Mouse (Mus musculus) embryo, embryonic 11.5 days (tissue): ENCODE results near the gene Isl1.

Experiments used
- DNase-seq: peaks from one replicate; pipeline ENCODE4 v3.0.0-alpha.2; 2012; ENCODE audit warnings: low read depth, low spot score

The Isl1 gene

GRCm38 (mm10) chr13:116294734-116295133, 14.8 kb downstream of the Isl1 start:
- no peak for DNase-seq

- DNase-seq: no peak
These were observed 15.4 kb downstream of the Isl1 start for GRCm38 (mm10) chr13:116294151-116294461.

GRCm38 (mm10) chr13:116293301-116294150, 16.0 kb downstream of the Isl1 start:
- no peak for DNase-seq

GRCm38 (mm10) chr13:116289655-116290054, 19.8 kb downstream of the Isl1 start:
- DNase-seq: no peak

GRCm38 (mm10) chr13:116279207-116279772, 30.2 kb downstream of the Isl1 start:
- DNase-seq: no peak
